Mouse (Mus musculus) hindbrain, postnatal 0 days (tissue): ENCODE measurements around the gene Tfdp1. TPM values are rescaled to one million over a fixed set of nuclear protein-coding genes. Genes with fewer than 3 reads are reported as not detected.
A peak's percentile ranks its signal among the peaks of the same experiment; 100 is the strongest.
"Not testable (repeated sequence)": the region's sequence is repeated elsewhere in the genome, so short reads cannot be mapped to it uniquely, and the experiment has no call there.

Experiments used
- ATAC-seq: fragments of 200-750 bp; cut with Nextera tagmentation; 2 replicates; pipeline ENCODE4 v1.8.0; 2017; ENCODE audit warnings: mild to moderate bottlenecking, moderate TSS enrichment, moderate library complexity
- DNase-seq: peaks from one replicate; pipeline ENCODE4 v3.0.0-alpha.2; 2015; ENCODE audit warnings: low spot score
- H3K27ac ChIP-seq: fragments of 300-500 bp; sonication (generic); 2 replicates; pipeline ENCODE4 v1.5.1; 2014; ENCODE audit warnings: mild to moderate bottlenecking
- H3K27me3 ChIP-seq: fragments of 300-500 bp; sonication (generic); 2 replicates; pipeline ENCODE4 v1.6.1; 2014; ENCODE audit warnings: low read length, mixed read lengths; ENCODE audit not compliant: insufficient read depth
- H3K36me3 ChIP-seq: fragments of 300-500 bp; sonication (generic); 2 replicates; pipeline ENCODE4 v1.6.1; 2014; ENCODE audit warnings: low read length, mixed read lengths; ENCODE audit not compliant: insufficient read depth
- H3K4me1 ChIP-seq: fragments of 300-500 bp; sonication (generic); 2 replicates; pipeline ENCODE4 v1.6.1; 2014; ENCODE audit warnings: antibody characterized with exemption, low read length, mixed read lengths; ENCODE audit not compliant: insufficient read depth
- H3K4me2 ChIP-seq: fragments of 300-500 bp; sonication (generic); 2 replicates; pipeline ENCODE4 v1.6.1; 2014; ENCODE audit warnings: low read depth, mild to moderate bottlenecking, low read length, moderate library complexity, mixed read lengths
- H3K4me3 ChIP-seq: fragments of 300-500 bp; sonication (generic); 2 replicates; pipeline ENCODE4 v1.5.1; 2014; ENCODE audit warnings: low read length
- H3K9ac ChIP-seq: fragments of 300-500 bp; sonication (generic); replicated peaks from 2 replicates; pipeline ENCODE4 v1.6.1; 2014; ENCODE audit warnings: mild to moderate bottlenecking, low read length, moderate library complexity, mixed read lengths
- H3K9me3 ChIP-seq: fragments of 300-500 bp; sonication (generic); 2 replicates; pipeline ENCODE4 v1.6.1; 2016; ENCODE audit warnings: low read length, mixed read lengths
- CTCF ChIP-seq: IDR thresholded peaks from 2 replicates; pipeline ENCODE4 v1.5.1; 2016; ENCODE audit warnings: antibody characterized with exemption, control low read depth, low read depth
- WGBS: fragments of 180-500 bp; shearing (Covaris S2); extraction: QIAGEN DNeasy Blood & Tissue Kit; methylation state at CpG from one replicate; pipeline ENCODE4 v1.1.7; 2014; 5-methylcytosine and 5-hydroxymethylcytosine counted together
- polyA plus RNA-seq: library from polyadenylated mRNA; unstranded; fragments of >200 nt; fragmentation: Nextera tagmentation; extraction: Ambion mirVana; gene quantifications from 2 replicates; pipeline ENCODE4 v1.2.1, GENCODE M21; 2015
- total RNA-seq: library from RNA; depleted of rRNA; stranded (reverse); fragments of >200 nt; gene quantifications from 2 replicates; pipeline ENCODE4 v1.2.3, GENCODE M21; 2014

The Tfdp1 gene
- total and polyA plus RNA-seq, 2 experiments from 2014 or later = 74.1 to 85.1 TPM

DNA sequence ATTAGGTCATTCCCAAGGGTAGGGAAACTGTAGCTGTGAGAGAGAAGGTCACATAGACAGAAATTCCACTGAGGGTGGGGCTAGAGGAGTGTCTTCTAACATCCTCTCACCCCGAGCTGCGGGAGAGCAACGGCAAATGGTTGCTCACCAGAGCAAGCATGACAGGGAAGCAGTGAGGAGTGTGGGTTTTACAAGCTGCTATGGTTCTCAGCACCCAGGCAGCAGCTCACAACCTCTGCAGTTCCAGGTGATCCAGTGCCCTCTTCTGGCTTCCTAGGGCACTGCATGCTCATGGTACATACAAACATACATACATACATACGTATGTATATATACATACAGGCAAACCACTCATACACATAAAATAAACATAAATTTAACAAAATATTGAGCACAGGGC is 32.7 kb upstream of the Tfdp1 start:
- TF ChIP-seq CTCF = 0 out of 2 replicates have a peak, but pooled peaks have one; percentile 17
- Histone ChIP-seq H3K4me1 (no peaks in the 10 kb centered on the region), H3K27ac (no peak overlapping the region), H3K4me2 (no peak overlapping the region), H3K36me3 (peaks cover 29% of the 10 kb centered on the region; the same call in 1 of the 2 replicates), H3K4me3 (no peak overlapping the region), H3K27me3 (no peaks in the 10 kb centered on the region), H3K9ac (no peak overlapping the region), H3K9me3 (no peaks in the 10 kb centered on the region)
- WGBS = 99% methylated on average over 4 of the region's 4 CpGs
- ATAC-seq = no peak
- no peak for DNase-seq

DNA sequence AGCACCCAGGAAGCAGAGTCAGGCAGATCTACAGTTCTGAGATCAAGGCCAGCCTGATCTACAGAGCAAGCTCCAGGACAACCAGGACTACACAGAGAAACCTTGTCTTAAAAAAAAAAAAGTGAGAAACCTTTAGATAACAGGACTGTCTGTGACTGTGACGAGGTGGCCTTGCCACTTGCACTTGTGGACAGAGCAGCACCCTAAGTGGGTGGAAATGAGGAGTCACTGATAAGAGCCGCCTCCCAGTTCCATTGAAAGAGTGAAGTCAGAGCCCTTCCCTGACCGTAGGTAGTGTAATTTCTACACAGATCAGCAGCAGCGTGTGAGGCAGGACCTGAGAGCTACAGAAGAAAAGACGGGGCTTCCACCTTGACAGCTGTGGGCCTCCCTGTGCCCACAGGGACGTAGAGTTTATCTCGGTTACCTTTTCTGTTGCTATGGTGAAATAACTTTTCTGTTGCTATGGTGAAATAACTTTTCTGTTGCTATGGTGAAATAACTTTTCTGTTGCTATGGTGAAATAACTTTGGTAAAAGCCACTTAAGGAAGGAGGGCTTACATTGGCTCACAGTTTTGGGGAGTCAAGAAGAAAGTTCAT is 32.1 kb upstream of the Tfdp1 start:
- WGBS = 78% methylated on average over 7 of the region's 7 CpGs
- H3K27me3 ChIP-seq = no peaks in the 10 kb centered on the region
- peaks cover 28% of the 10 kb centered on the region; the same call in 1 of the 2 replicates for H3K36me3 ChIP-seq
- DNase-seq (no peak), ATAC-seq (no peak)
- H3K4me3 ChIP-seq = no peak overlapping the region
- no peaks in the 10 kb centered on the region for H3K9me3 ChIP-seq
- no peak overlapping the region for H3K9ac ChIP-seq
- TF ChIP-seq CTCF = no peak
- H3K4me1 ChIP-seq = no peaks in the 10 kb centered on the region
- H3K27ac ChIP-seq = no peak overlapping the region
- H3K4me2 ChIP-seq = no peak overlapping the region

DNA sequence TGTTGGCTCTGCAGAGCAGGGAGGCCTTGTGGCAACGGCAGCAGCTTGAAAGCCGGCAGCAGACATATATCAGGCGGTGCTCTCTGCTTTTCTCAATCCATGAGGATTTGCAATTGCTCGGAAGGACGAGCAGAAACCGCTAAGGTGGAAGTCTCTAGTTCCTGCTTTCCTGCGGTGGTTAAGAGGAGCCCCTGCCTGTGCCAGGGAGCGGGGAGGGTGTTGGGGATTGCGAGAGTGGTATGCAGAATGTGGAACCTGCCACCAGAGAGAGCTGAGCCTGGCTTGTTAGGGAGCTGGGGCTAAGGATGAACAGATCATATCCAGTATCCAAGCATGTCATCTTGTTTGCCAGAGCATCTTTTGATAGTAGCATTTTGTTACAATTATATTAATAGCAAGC is 31.6 kb upstream of the Tfdp1 start:
- Histone ChIP-seq H3K27ac (no peak overlapping the region), H3K9me3 (no peaks in the 10 kb centered on the region), H3K4me2 (no peak overlapping the region), H3K9ac (no peak overlapping the region), H3K36me3 (peaks cover 31% of the 10 kb centered on the region; the same call in 1 of the 2 replicates), H3K4me3 (no peak overlapping the region), H3K27me3 (no peaks in the 10 kb centered on the region), H3K4me1 (no peaks in the 10 kb centered on the region)
- ATAC-seq (no peak), DNase-seq (no peak)
- WGBS = 84% methylated on average over 9 of the region's 9 CpGs
- TF ChIP-seq CTCF = no peak

DNA sequence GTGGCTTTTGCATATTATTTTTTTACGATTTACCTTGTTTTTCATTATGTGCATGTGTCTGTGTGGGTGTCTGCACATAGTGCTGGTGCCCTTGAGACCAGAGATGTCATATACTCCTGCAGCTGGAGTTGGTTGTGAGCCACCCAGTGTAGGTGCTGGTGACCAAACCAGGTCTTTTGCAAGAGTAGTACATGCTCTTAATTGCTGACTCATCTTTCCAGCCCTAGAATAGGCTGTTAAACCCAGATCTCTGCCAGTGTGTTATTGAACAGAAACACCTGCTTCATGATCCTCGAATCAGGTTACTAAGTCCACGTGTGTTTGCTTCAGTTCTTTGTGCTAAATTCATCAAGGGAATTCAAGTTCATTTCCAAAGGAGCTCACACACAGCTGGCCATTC is 23.6 kb upstream of the Tfdp1 start:
- no peak overlapping the region for H3K4me3 ChIP-seq
- peaks cover 65% of the 10 kb centered on the region for H3K36me3 ChIP-seq
- ATAC-seq (no peak), DNase-seq (no peak)
- no peak overlapping the region for H3K9ac ChIP-seq
- no peaks in the 10 kb centered on the region for H3K9me3 ChIP-seq
- TF ChIP-seq CTCF = no peak
- H3K27me3 ChIP-seq = no peaks in the 10 kb centered on the region
- no peak overlapping the region for H3K4me2 ChIP-seq
- H3K27ac ChIP-seq = no peak overlapping the region
- no peaks in the 10 kb centered on the region for H3K4me1 ChIP-seq
- WGBS = 87% methylated on average over 3 of the region's 3 CpGs

DNA sequence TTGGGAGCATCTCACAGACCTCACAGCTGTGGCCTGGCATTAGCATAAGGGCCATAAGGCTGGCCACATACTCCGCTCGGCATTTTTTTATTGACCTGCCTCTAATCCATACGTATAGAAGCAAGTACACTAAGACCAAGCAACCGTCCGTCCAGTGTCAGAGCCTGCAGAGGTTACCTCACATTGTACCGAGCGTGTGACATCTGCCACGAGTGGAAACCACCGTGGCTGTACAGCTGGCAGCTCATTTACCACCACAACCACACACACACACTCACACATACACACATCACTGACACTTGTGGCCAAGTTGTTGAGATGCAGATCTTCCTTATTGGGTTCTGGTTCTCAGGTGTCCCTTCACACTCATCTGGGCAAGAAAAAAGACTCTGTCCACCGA is 21.9 kb upstream of the Tfdp1 start:
- TF ChIP-seq CTCF = no peak
- Histone ChIP-seq H3K4me1 (no peaks in the 10 kb centered on the region), H3K9ac (no peak overlapping the region), H3K27ac (no peak overlapping the region), H3K27me3 (no peaks in the 10 kb centered on the region), H3K4me2 (no peak overlapping the region), H3K4me3 (no peak overlapping the region), H3K9me3 (no peaks in the 10 kb centered on the region), H3K36me3 (peaks cover 57% of the 10 kb centered on the region)
- WGBS = 93% methylated on average over 10 of the region's 10 CpGs
- no peak for ATAC-seq
- no peak for DNase-seq

DNA sequence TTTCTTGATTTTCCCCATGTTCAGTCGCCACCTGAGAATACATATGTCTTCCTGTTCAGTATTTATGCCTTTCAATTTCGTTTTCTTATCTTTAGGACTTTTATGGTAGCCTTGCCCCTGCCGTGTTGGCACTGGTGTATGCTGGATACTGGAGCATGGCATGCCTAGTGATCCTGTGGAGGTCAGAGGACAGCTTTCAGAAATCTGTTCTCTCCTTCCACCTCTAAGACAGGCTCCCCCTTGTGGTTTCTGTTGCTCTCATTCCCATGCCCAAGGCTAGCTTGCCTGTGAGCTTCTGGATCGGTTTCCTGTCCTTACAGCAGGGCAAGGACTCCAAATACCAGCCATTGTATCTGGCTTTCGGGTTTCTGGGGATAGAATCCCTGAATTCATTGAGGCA is 12.0 kb upstream of the Tfdp1 start:
- no peak for ATAC-seq
- Histone ChIP-seq H3K4me3 (no peak overlapping the region), H3K9me3 (no peaks in the 10 kb centered on the region), H3K9ac (no peak overlapping the region), H3K36me3 (peaks cover 11% of the 10 kb centered on the region; the same call in 1 of the 2 replicates), H3K4me2 (no peak overlapping the region), H3K27ac (no peak overlapping the region), H3K27me3 (no peaks in the 10 kb centered on the region), H3K4me1 (no peaks in the 10 kb centered on the region)
- peak; percentile 63 for TF ChIP-seq CTCF
- WGBS = 41% methylated on average over 5 of the region's 5 CpGs
- peak; percentile 41 for DNase-seq

DNA sequence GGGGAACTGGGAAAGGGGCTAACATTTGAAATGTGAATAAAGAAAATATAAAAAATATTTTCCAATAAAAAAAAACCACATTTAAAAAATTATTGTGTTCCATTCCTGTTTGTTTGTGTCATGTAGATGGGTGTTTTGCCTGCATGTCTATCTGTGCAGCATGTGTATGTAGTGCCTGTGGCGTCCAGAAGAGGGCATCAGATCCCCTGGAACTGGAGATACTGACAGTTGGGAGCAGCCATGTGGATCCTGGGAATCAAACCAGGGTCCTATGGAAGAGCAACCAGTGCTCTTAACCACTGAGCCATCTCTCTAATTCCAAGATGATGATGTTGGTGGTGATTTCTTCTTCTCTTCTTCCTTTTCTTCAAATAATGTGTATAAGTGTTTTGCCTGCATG is 3.9 kb upstream of the Tfdp1 start:
- no peak for ATAC-seq
- no peak overlapping the region for H3K4me3 ChIP-seq
- no peaks in the 10 kb centered on the region for H3K4me1 ChIP-seq
- no peaks in the 10 kb centered on the region for H3K27me3 ChIP-seq
- H3K9ac ChIP-seq = no peak overlapping the region
- H3K9me3 ChIP-seq = no peaks in the 10 kb centered on the region
- no peak for DNase-seq
- H3K4me2 ChIP-seq = no peak overlapping the region
- no peaks in the 10 kb centered on the region for H3K36me3 ChIP-seq
- no peak overlapping the region for H3K27ac ChIP-seq
- TF ChIP-seq CTCF = no peak; the same call in 1 of the 2 replicates
- WGBS = 41% methylated on average over 1 of the region's 1 CpGs

DNA sequence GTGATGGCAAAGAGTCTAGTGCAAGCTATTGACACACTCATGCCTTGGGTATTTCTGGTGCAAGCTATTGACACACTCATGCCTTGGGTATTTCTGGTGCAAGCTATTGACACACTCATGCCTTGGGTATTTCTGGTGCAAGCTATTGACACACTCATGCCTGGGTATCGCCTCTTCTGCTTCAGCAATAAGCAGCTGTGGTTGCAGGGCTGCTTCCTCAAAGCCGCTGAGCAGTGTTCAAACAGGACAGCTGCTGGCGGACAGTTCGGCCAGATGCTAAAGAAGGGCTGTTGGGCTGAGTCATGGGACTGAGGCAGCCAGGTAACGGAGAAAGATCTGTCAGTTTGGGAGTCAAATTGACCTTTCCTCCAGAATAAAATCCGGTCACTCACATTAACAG is 1.3 kb upstream of the Tfdp1 start:
- H3K4me2 ChIP-seq, H3K9me3 ChIP-seq, H3K27ac ChIP-seq, H3K4me1 ChIP-seq, H3K9ac ChIP-seq, ATAC-seq, H3K4me3 ChIP-seq, DNase-seq, H3K27me3 ChIP-seq: not testable (repeated sequence)
- 93% methylated on average over 6 of the region's 6 CpGs for WGBS
- H3K36me3 ChIP-seq = peaks cover 12% of the 10 kb centered on the region; the same call in 1 of the 2 replicates
